Mouse (Mus musculus) stomach, embryonic 14.5 days (tissue): ENCODE measurements at regions not wholly inside any gene's neighbourhood (a gene's known extent, or its start where the extent isn't known, plus 50 kb on each side); places are given as distances from the start of the nearest gene placed in this dataset.

Experiments
- ATAC-seq: fragments of 200-750 bp; cut with Nextera tagmentation; 2 replicates; pipeline ENCODE4 v1.8.0; 2017; ENCODE audit warnings: low read depth, moderate TSS enrichment; ENCODE audit not compliant: insufficient number of reproducible peaks, insufficient read depth, low FRiP score
- H3K27ac ChIP-seq: fragments of 300-500 bp; sonication (generic); 2 replicates; pipeline ENCODE4 v1.5.1; 2014; ENCODE audit warnings: mild to moderate bottlenecking, low read length, moderate library complexity, mixed read lengths
- H3K27me3 ChIP-seq: fragments of 300-500 bp; sonication (generic); 2 replicates; pipeline ENCODE4 v1.6.1; 2014; ENCODE audit warnings: low read length, control low read depth, mixed read lengths; ENCODE audit not compliant: control insufficient read depth, insufficient read depth
- H3K36me3 ChIP-seq: fragments of 300-500 bp; sonication (generic); 2 replicates; pipeline ENCODE4 v1.6.1; 2014; ENCODE audit warnings: mild to moderate bottlenecking, control low read depth, low read length, moderate library complexity, mixed read lengths; ENCODE audit not compliant: control insufficient read depth, insufficient read depth
- H3K4me1 ChIP-seq: fragments of 300-500 bp; sonication (generic); 2 replicates; pipeline ENCODE4 v1.6.1; 2014; ENCODE audit warnings: low read length, control low read depth, mixed read lengths; ENCODE audit not compliant: control insufficient read depth, insufficient read depth
- H3K4me2 ChIP-seq: fragments of 300-500 bp; sonication (generic); replicated peaks from 2 replicates; pipeline ENCODE4 v1.6.1; 2014; ENCODE audit warnings: low read depth, low read length, control low read depth
- H3K4me3 ChIP-seq: fragments of 300-500 bp; sonication (generic); 2 replicates; pipeline ENCODE4 v1.5.1; 2014; ENCODE audit warnings: low read depth, low read length, control low read depth
- H3K9ac ChIP-seq: fragments of 300-500 bp; sonication (generic); replicated peaks from 2 replicates; pipeline ENCODE4 v1.6.1; 2014; ENCODE audit warnings: low read depth, mild to moderate bottlenecking, control low read depth, low read length, moderate library complexity, mixed read lengths
- H3K9me3 ChIP-seq: fragments of 300-500 bp; sonication (generic); 2 replicates; pipeline ENCODE4 v1.6.1; 2016; ENCODE audit warnings: low read depth, low read length, control low read depth; ENCODE audit not compliant: control insufficient read depth
- WGBS: fragments of 180-500 bp; shearing (Covaris S2); extraction: QIAGEN DNeasy Blood & Tissue Kit; methylation state at CpG from one replicate; pipeline ENCODE4 v1.1.7; 2014; 5-methylcytosine and 5-hydroxymethylcytosine counted together

- H3K4me3 ChIP-seq, result no peak overlapping the region
- WGBS, result 45% methylated on average over 2 of the region's 2 CpGs
- no peaks in the 10 kb centered on the region for H3K9me3 ChIP-seq
- no peak overlapping the region for H3K27ac ChIP-seq
- H3K9ac ChIP-seq, result no peak overlapping the region
- no peaks in the 10 kb centered on the region for H3K4me1 ChIP-seq
- no peak overlapping the region for H3K4me2 ChIP-seq
- no peak for ATAC-seq
- H3K27me3 ChIP-seq, result no peaks in the 10 kb centered on the region
- no peaks in the 10 kb centered on the region for H3K36me3 ChIP-seq
Measured at GRCm38 (mm10) chr1:35806329-35806728, 261.9 kb upstream of the Hs6st1 start.

- no peaks in the 10 kb centered on the region for H3K4me1 ChIP-seq
- no peaks in the 10 kb centered on the region for H3K36me3 ChIP-seq
- no peak overlapping the region for H3K27ac ChIP-seq
- no peaks in the 10 kb centered on the region for H3K27me3 ChIP-seq
- no peak for ATAC-seq
- H3K4me2 ChIP-seq, result no peak overlapping the region
- H3K4me3 ChIP-seq, result no peak overlapping the region
- WGBS, result 0% methylated on average over 1 of the region's 1 CpGs
- no peaks in the 10 kb centered on the region for H3K9me3 ChIP-seq
- H3K9ac ChIP-seq, result no peak overlapping the region
Measured at GRCm38 (mm10) chr1:35806731-35807130, 261.5 kb upstream of the Hs6st1 start.

DNA sequence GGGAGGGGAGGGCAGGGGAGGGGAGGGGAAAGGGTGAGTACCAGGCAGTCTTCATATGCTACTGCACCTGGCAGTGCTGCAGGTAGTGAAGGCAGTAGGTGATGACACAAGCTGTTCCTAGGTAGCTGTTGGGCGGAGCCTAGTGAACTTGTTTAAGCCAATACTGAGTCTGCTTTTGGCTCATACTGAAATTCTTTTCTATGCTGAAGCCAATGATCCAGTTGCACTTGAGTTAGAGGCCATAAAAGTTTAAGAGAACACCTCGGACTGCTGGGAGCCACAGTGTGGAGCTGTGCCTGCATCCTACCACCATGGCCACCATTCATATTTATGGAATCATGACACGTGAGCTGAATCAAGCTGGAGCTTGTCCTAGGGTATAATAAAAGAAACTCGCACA is 259.3 kb upstream of the Hs6st1 start:
- Histone ChIP-seq H3K4me1 (no peaks in the 10 kb centered on the region), H3K4me3 (no peak overlapping the region), H3K4me2 (no peak overlapping the region), H3K27me3 (no peaks in the 10 kb centered on the region), H3K9ac (no peak overlapping the region), H3K27ac (no peak overlapping the region), H3K9me3 (no peaks in the 10 kb centered on the region), H3K36me3 (no peaks in the 10 kb centered on the region)
- no peak for ATAC-seq
- 80% methylated on average over 4 of the region's 4 CpGs for WGBS

DNA sequence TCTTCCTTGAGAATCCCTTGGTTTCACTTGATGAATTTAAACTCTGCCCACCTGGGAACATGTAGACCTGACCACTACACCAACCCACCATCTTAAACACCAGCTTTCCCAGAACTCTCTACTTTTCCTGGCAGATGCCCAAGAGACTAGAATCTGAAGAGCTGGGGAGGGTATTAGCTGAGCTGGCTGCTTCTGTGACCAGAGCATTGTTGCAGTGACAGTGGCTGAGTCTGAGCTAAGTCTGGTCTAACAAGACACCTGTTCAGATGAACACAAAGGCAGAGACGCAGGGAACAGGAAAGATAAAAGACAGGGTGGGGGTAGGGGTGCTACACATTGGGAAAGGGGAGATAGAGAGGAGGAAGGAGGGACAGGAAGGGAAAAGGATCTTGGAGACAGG is 258.9 kb upstream of the Hs6st1 start:
- Histone ChIP-seq H3K9me3 (no peaks in the 10 kb centered on the region), H3K36me3 (no peaks in the 10 kb centered on the region), H3K9ac (no peak overlapping the region), H3K27me3 (no peaks in the 10 kb centered on the region), H3K27ac (no peak overlapping the region), H3K4me2 (no peak overlapping the region), H3K4me1 (no peaks in the 10 kb centered on the region), H3K4me3 (no peak overlapping the region)
- ATAC-seq, result no peak
- WGBS, result 25% methylated on average over 1 of the region's 1 CpGs

DNA sequence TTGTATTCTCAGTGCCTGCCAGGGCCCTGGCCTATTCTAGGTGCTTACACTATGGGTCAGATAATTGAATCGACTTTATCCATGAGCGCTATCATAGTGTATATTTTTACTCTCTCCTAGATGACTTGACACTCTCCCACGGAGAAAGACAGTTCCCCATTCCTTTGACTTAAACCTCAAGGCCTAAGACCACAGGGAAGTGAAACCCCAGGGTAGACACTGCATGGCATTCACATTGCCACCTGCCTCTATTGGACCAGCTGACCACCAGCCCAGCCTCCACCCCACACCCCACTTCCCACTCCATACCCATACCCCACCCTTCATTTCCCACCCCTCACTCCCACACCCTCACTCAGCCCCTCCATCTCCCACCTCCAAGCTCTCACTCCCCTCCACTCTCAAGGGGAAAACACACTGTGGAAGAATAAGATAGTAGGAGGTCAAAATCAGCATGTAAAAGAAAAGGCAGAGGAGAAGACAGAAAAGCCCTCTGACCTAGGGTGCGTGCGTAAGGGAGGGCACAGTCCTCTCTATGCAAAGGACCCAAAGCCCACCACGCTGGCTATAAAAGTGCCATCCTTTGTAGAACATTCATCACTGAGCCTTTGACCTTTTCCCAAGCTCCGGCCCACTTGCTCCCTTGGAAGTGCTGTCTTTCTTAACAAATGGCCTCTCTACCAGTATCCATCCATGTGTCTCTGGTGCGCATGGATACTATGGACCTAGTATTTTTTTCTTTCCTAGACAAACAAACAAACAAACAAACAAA is 257.4 kb upstream of the Hs6st1 start:
- 71% methylated on average over 8 of the region's 8 CpGs for WGBS
- no peak overlapping the region for H3K9ac ChIP-seq

GRCm38 (mm10) chr1:35811380-35811779 is 256.8 kb upstream of the Hs6st1 start:
- WGBS, result 70% methylated on average over 6 of the region's 6 CpGs
- no peak for ATAC-seq

More for the DNA sequence above, 257.4 kb upstream of the Hs6st1 start:
- Histone ChIP-seq H3K4me3 (no peak overlapping the region), H3K27me3 (no peaks in the 10 kb centered on the region), H3K4me1 (no peaks in the 10 kb centered on the region), H3K36me3 (no peaks in the 10 kb centered on the region), H3K27ac (no peak overlapping the region), H3K9me3 (no peaks in the 10 kb centered on the region), H3K4me2 (no peak overlapping the region)
- ATAC-seq, result no peak

GRCm38 (mm10) chr1:35811795-35812194 is 256.4 kb upstream of the Hs6st1 start:
- no peak for ATAC-seq
- no peaks in the 10 kb centered on the region for H3K27me3 ChIP-seq
- no peaks in the 10 kb centered on the region for H3K4me1 ChIP-seq
- WGBS, result 91% methylated on average over 7 of the region's 7 CpGs
- no peaks in the 10 kb centered on the region for H3K9me3 ChIP-seq
- no peak overlapping the region for H3K9ac ChIP-seq
- no peaks in the 10 kb centered on the region for H3K36me3 ChIP-seq
- H3K4me2 ChIP-seq, result no peak overlapping the region
- H3K27ac ChIP-seq, result no peak overlapping the region
- no peak overlapping the region for H3K4me3 ChIP-seq

More at GRCm38 (mm10) chr1:35811380-35811779, 256.8 kb upstream of the Hs6st1 start:
- Histone ChIP-seq H3K4me1 (no peaks in the 10 kb centered on the region), H3K27ac (no peak overlapping the region), H3K27me3 (no peaks in the 10 kb centered on the region), H3K9me3 (no peaks in the 10 kb centered on the region), H3K4me3 (no peak overlapping the region), H3K9ac (no peak overlapping the region), H3K4me2 (no peak overlapping the region), H3K36me3 (no peaks in the 10 kb centered on the region)

GRCm38 (mm10) chr1:35813625-35814024 is 254.6 kb upstream of the Hs6st1 start:
- Histone ChIP-seq H3K36me3 (no peaks in the 10 kb centered on the region), H3K9me3 (no peaks in the 10 kb centered on the region), H3K27ac (no peak overlapping the region), H3K4me1 (no peaks in the 10 kb centered on the region), H3K9ac (no peak overlapping the region), H3K4me2 (no peak overlapping the region), H3K4me3 (no peak overlapping the region), H3K27me3 (no peaks in the 10 kb centered on the region)
- WGBS, result 79% methylated on average over 5 of the region's 5 CpGs
- ATAC-seq, result no peak

DNA sequence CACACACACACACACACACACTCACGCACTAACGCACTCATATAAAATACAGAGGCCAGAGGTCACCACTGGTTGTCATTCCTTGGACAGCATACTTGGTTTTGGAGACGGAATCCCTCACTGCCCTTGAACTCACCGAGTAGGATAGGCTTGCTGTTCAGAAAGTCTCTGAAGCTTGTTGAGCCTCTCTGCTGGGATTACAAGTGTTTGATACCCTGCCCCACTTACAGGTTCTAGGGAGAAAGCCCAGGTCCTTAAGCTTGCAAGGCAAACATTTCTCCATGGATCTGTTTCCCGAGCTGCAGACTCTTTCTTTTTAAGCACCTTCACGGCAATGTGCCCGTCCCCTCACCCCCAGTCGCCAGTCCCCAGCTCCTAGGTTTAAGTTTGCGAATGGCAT is 254.0 kb upstream of the Hs6st1 start:
- Histone ChIP-seq H3K4me2 (no peak overlapping the region), H3K27ac (no peak overlapping the region), H3K9me3 (no peaks in the 10 kb centered on the region), H3K27me3 (no peaks in the 10 kb centered on the region), H3K9ac (no peak overlapping the region), H3K36me3 (no peaks in the 10 kb centered on the region), H3K4me3 (no peak overlapping the region), H3K4me1 (no peaks in the 10 kb centered on the region)
- 80% methylated on average over 9 of the region's 9 CpGs for WGBS
- no peak for ATAC-seq
